Mouse (Mus musculus): ENCODE data around the gene Tnfsf8. TPM values are rescaled to one million over a fixed set of nuclear protein-coding genes. Genes with fewer than 3 reads are reported as not detected.

The Tnfsf8 gene
- polyA plus RNA-seq, 1 experiment from 2014 or later = not detected

DNA sequence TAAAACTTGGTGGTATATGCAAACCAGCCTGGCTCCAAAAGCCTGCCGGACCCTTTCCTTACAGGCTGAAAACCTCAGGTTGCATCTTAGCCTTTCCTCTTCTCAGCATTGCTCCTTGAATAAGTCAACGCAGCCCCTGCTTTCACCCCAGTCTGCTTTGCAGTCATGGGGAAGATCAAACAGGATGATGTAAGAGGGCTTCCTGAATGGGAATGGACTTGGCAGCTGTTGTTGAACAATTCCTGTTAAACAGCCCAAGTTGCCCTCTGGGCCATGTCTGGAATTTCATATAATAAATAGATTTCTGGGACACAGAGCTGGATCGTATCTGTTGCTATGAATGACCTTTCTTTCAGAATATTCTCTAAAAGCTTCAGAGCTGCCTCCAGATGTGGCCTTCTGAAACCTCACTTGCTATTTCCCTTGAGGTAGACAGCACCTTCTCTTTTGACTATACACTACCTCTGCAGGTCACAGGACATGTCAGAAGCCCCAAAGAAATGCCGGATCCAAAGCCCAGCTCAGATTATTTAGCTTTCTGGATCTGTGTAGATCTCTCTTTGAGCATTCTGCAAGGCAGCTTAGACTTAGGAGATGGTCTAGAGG is 1.0 kb upstream of the Tnfsf8 start:
- no peak for ATAC-seq
- Histone ChIP-seq H3K27ac (no peak overlapping the region), H3K9me3 (replicated peaks) (no peaks in the 10 kb centered on the region), H3K9ac (no peak overlapping the region), H3K4me2 (no peak overlapping the region), H3K27me3 (no peaks in the 10 kb centered on the region), H3K4me1 (no peaks in the 10 kb centered on the region), H3K4me3 (no peak overlapping the region), H3K36me3 (ENCODE audit: poor library complexity, severe bottlenecking) (no peaks in the 10 kb centered on the region)
- 84% methylated on average over 4 of the region's 4 CpGs for WGBS

DNA sequence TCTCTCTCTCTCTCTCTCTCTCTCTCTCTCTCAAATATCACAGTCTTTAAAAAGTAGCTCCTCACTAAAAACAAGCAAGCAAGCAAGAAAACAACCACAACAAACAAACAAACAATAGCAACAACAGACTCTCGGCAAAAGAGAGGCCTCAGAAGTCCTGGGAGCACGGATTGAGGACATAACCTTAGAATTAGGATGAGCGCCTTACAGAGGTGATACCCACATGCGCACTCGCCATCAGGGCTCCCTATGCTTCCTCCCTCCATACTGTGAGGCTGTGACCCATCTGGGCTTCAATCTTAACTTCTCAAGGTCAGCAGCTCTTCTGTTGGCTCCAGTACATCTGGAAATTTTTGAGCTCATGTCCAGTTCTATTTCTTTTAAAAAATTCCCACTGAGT is 911 bp downstream of the Tnfsf8 start:
- 84% methylated on average over 5 of the region's 5 CpGs for WGBS
- no peak overlapping the region for H3K4me3 ChIP-seq
- H3K27me3 ChIP-seq = no peaks in the 10 kb centered on the region
- H3K27ac ChIP-seq = no peak overlapping the region
- no peaks in the 10 kb centered on the region for H3K4me1 ChIP-seq
- H3K9ac ChIP-seq = no peak overlapping the region
- H3K4me2 ChIP-seq = no peak overlapping the region
- ATAC-seq = no peak
- H3K36me3 ChIP-seq (ENCODE audit: poor library complexity, severe bottlenecking) = no peaks in the 10 kb centered on the region
- no peaks in the 10 kb centered on the region for H3K9me3 ChIP-seq (replicated peaks)

DNA sequence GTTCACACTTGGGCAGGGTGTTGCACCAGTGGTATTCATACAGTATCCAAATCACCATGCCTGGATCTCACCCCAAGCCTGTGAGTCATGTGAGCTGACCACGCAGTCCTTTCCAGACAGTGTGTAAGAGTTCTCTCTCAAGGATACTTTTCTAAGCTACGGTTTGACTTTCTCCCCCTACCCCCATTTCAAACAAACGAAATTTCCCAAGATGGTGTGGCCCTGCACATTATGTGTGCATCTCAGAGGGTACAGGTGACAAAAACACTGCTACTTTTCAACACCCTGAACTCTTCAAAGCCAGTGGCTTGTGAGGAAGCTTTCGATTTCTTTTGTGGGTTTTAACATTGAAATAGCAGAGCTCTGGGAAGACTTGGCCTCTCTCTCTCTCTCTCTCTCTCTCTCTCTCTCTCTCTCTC is 1.4 kb downstream of the Tnfsf8 start:
- Histone ChIP-seq H3K4me2 (no peak overlapping the region), H3K27me3 (no peaks in the 10 kb centered on the region), H3K36me3 (ENCODE audit: poor library complexity, severe bottlenecking) (no peaks in the 10 kb centered on the region), H3K27ac (no peak overlapping the region), H3K4me3 (no peak overlapping the region), H3K9me3 (replicated peaks) (no peaks in the 10 kb centered on the region), H3K9ac (no peak overlapping the region), H3K4me1 (no peaks in the 10 kb centered on the region)
- ATAC-seq = no peak
- WGBS = 88% methylated on average over 4 of the region's 4 CpGs

DNA sequence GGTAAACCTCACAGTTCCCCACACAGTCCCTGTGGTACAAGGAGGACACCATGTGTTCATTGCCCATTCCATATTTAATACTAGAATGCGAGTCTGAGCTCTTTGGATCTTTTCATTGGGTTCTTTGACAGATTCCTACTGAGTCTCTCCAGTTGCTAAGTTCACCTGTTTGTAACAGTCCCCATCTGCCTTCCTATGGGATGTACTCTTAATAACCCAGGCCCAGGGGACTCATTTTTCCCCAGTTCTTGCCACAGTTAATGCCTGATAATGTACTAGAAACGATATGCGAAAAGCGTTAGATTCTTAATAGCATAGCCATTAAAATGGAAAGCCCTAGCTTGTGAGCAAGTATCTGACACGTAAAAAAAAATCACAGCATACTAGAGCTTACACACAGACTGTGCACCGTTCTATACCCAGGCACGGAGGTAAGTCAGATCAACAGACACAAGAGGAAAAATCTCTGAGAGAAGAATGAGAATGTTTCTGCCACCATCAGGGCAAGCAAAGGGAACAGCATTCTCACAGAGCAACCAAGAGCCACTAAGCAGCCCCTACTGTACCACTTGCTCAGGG is 2.4 kb downstream of the Tnfsf8 start:
- H3K27me3 ChIP-seq = no peaks in the 10 kb centered on the region
- H3K9ac ChIP-seq = no peak overlapping the region
- no peaks in the 10 kb centered on the region for H3K4me1 ChIP-seq
- H3K36me3 ChIP-seq (ENCODE audit: poor library complexity, severe bottlenecking) = no peaks in the 10 kb centered on the region
- WGBS = 88% methylated on average over 7 of the region's 7 CpGs
- H3K4me2 ChIP-seq = no peak overlapping the region
- H3K9me3 ChIP-seq (replicated peaks) = no peaks in the 10 kb centered on the region
- no peak overlapping the region for H3K4me3 ChIP-seq
- H3K27ac ChIP-seq = no peak overlapping the region
- ATAC-seq = peak; percentile 48; the same call in 1 of the 2 replicates

DNA sequence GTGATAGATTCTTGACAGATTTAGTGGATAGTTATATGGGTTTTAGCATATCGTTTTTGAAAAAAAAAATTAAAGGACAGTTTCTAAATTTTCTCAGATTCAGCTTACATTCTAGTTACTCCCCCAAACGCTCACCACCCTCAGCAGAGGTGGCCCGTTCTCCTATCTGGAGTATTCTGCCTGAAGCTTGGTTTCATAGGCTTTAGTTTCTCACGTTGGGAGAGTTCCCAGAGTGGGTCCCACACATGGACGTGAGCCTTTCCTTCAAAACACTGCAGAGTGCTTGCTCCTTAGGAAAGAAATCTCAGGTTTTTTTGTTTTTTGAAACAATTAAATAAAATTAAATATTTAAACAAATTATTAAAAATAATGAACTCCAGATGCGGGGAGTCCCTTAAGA is 4.4 kb downstream of the Tnfsf8 start:
- no peak for ATAC-seq
- H3K9ac ChIP-seq = no peak overlapping the region
- H3K27ac ChIP-seq = no peak overlapping the region
- no peaks in the 10 kb centered on the region for H3K9me3 ChIP-seq (replicated peaks)
- no peak overlapping the region for H3K4me2 ChIP-seq
- H3K4me3 ChIP-seq = no peak overlapping the region
- no peaks in the 10 kb centered on the region for H3K27me3 ChIP-seq
- no peaks in the 10 kb centered on the region for H3K4me1 ChIP-seq
- no peaks in the 10 kb centered on the region for H3K36me3 ChIP-seq (ENCODE audit: poor library complexity, severe bottlenecking)
- 88% methylated on average over 6 of the region's 6 CpGs for WGBS

DNA sequence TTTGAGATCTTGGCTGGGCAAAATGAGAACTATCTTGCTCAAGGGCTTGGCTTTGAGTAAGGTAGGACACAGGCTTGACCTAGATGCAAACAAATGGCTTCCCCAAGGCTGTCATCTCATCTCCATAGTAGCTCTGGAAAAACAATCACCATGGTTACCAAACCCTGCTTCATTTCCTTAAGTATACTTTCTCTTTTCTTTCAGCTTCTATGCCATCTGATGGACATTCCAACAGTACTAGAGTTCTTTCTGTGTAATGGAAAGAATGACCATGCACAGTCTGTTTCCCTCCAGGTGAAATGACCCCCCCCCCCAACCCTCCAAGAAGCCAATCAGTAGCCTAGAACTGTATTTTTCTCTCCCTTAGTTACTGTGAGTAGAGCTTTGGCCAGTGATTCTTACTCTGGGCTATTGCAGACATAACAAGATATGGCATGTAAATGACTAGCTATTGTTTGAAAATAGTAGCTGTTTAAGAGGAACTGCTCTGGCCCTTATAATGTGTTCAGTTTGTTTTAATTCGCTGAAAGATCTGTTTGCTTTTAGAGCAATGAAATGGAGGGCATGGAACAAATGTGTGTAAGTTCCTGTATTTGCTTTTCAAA is 7.3 kb downstream of the Tnfsf8 start:
- no peaks in the 10 kb centered on the region for H3K9me3 ChIP-seq (replicated peaks)
- H3K36me3 ChIP-seq (ENCODE audit: poor library complexity, severe bottlenecking) = no peaks in the 10 kb centered on the region
- H3K4me1 ChIP-seq = no peaks in the 10 kb centered on the region
- no peak for ATAC-seq
- WGBS = 85% methylated on average over 1 of the region's 1 CpGs
- no peak overlapping the region for H3K4me2 ChIP-seq
- H3K27ac ChIP-seq = no peak overlapping the region
- H3K27me3 ChIP-seq = no peaks in the 10 kb centered on the region
- no peak overlapping the region for H3K9ac ChIP-seq
- H3K4me3 ChIP-seq = no peak overlapping the region

DNA sequence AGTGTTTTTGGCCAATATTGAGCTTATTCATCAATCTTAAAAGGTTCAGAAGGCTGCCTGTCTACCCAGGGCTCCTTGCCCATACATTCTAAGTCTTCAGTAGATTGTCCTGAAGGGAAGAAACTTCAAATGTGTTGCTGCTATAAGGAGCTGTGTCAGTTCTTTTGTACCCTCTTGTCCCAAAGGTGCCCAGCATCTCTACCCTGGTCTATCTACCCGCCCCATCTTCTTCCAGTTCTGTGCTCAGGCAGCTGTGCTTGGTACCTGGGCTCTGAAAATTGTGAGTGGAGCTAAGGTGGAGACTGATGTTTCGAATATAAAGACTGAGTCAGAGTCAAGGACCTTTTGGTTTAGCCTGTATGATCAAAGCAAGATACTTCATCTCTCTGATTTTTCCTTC is 11.1 kb downstream of the Tnfsf8 start:
- H3K4me1 ChIP-seq = no peaks in the 10 kb centered on the region
- H3K27me3 ChIP-seq = no peaks in the 10 kb centered on the region
- H3K4me2 ChIP-seq = no peak overlapping the region
- no peak overlapping the region for H3K9ac ChIP-seq
- no peaks in the 10 kb centered on the region for H3K9me3 ChIP-seq (replicated peaks)
- 87% methylated on average over 2 of the region's 2 CpGs for WGBS
- ATAC-seq = no peak
- H3K27ac ChIP-seq = no peak overlapping the region
- H3K4me3 ChIP-seq = no peak overlapping the region
- no peaks in the 10 kb centered on the region for H3K36me3 ChIP-seq (ENCODE audit: poor library complexity, severe bottlenecking)

DNA sequence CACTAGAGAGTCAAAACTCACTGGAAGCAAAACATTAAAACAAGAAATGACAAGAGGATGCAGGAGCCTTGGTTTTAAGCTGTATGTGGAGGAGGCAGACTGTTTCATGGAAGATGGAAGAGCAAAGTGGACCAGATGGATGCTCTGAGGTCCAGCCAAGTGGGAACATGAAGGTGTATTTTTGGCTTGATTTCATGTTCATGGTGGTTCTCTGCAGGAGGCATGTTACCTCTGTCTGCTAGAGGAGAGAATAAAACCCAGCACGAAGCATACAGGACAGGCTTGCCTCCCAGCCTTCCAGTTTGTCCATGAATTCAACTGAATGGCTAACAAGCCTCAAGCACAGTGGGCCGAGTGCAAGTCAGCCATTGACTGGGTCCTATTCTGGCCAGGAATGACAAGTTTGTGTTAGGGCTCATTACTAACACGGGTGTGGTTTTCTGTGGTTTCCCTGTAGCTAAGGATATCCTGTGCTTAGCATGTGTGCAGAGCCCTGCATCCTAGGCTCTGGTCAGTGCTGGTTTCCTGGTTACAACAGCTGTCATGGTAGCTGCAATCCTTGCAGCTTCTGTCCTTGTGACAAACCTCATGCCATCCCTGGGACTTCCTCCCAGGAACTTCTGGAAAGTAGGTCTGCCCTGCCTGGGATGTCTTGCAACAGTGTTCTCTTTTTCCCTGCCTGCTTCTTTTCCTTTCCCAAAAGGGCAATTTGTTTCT is 14.1 kb downstream of the Tnfsf8 start:
- H3K9me3 ChIP-seq (replicated peaks) = no peaks in the 10 kb centered on the region
- no peaks in the 10 kb centered on the region for H3K27me3 ChIP-seq
- H3K27ac ChIP-seq = no peak overlapping the region
- no peak for ATAC-seq
- no peaks in the 10 kb centered on the region for H3K36me3 ChIP-seq (ENCODE audit: poor library complexity, severe bottlenecking)
- 70% methylated on average over 3 of the region's 3 CpGs for WGBS
- no peak overlapping the region for H3K9ac ChIP-seq
- no peak overlapping the region for H3K4me2 ChIP-seq
- H3K4me3 ChIP-seq = no peak overlapping the region
- H3K4me1 ChIP-seq = no peaks in the 10 kb centered on the region

DNA sequence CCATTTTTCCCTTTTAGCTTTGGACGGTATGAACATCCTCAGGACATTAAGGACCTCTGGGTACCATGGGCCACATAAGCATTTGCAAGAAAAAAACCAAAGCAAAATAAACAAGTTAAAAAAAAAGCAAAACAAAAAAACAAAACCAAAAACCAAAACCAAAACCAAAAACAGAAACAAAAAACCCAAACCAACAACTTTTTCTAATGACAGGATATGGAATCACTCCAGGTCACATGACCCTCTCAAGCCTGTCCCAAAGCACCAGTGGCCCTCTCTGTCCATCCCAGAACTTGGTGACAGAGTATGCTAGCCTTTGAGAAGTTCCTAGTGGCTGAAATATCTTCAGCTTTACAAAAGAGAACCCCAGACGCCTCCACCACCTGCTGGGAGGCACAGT is 15.4 kb downstream of the Tnfsf8 start:
- no peak overlapping the region for H3K4me2 ChIP-seq
- WGBS = 73% methylated on average over 2 of the region's 2 CpGs
- ATAC-seq = no peak
- no peak overlapping the region for H3K9ac ChIP-seq
- H3K9me3 ChIP-seq (replicated peaks) = no peaks in the 10 kb centered on the region
- no peak overlapping the region for H3K4me3 ChIP-seq
- H3K27ac ChIP-seq = no peak overlapping the region
- no peaks in the 10 kb centered on the region for H3K36me3 ChIP-seq (ENCODE audit: poor library complexity, severe bottlenecking)
- no peaks in the 10 kb centered on the region for H3K4me1 ChIP-seq
- no peaks in the 10 kb centered on the region for H3K27me3 ChIP-seq

DNA sequence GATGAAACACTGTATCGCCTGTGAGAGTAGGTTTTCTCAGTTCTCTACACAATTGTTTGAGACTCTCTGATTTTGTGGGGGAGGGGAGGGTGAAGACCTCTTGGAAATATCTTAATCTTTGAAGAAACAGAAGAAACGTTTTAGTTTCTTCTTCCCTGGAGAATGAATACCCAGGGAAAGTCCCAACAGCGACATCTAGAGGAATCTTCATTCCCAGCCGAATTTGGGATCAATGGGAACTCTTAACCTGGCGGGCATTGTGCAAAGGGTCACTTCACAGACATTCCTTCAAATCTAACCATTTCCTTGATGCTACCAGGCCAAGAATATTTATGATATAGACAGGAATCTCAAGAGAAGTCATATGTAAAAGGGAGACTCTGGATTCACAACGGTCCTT is 17.2 kb downstream of the Tnfsf8 start:
- Histone ChIP-seq H3K27ac (no peak overlapping the region), H3K4me1 (no peaks in the 10 kb centered on the region), H3K4me3 (no peak overlapping the region), H3K4me2 (no peak overlapping the region), H3K9me3 (replicated peaks) (no peaks in the 10 kb centered on the region), H3K36me3 (ENCODE audit: poor library complexity, severe bottlenecking) (no peaks in the 10 kb centered on the region), H3K27me3 (no peaks in the 10 kb centered on the region), H3K9ac (no peak overlapping the region)
- WGBS = 24% methylated on average over 6 of the region's 6 CpGs
- 0 out of 2 replicates have a peak, but pooled peaks have one; percentile 13 for ATAC-seq

DNA sequence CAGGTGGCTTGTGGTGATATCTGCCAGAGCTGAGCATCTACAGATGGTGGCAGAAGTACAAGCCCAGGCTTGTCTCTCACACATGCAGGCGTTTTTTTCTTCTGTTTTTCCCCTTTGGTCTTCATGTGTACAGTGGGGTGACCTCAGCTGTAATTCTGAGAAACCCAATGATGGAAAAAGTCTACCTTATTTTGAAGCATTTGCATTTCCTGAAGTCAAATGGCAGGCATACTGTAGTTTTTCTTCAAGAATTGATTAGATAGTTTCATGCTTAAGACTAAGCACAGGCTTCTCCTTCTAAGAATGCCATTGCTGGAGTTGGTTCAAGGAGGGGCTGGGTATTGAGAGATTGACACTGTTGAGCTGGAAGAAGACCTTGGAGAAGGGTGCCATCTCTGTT is 18.9 kb downstream of the Tnfsf8 start:
- H3K9ac ChIP-seq = no peak overlapping the region
- no peak overlapping the region for H3K27ac ChIP-seq
- no peaks in the 10 kb centered on the region for H3K36me3 ChIP-seq (ENCODE audit: poor library complexity, severe bottlenecking)
- ATAC-seq = no peak
- H3K4me2 ChIP-seq = no peak overlapping the region
- no peaks in the 10 kb centered on the region for H3K4me1 ChIP-seq
- 86% methylated on average over 1 of the region's 1 CpGs for WGBS
- H3K27me3 ChIP-seq = no peaks in the 10 kb centered on the region
- H3K9me3 ChIP-seq (replicated peaks) = no peaks in the 10 kb centered on the region
- H3K4me3 ChIP-seq = no peak overlapping the region

DNA sequence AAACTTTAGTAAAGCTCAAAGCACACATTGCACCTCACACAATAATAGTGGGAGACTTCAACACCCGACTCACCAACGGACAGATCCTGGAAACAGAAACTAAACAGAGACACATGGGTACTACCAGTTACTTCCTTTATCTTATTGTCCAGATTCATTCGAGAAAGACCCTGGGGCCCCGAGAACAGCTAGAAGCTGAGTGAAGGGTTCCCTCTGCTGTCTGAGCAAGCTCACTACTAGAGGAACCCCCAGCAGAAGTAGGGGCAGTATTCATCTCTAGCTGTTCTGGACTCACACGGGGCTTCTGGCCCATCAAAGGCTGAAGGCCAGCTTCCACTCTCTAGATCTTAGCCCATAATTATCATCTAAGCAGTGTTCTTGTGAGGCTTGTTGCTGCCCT is 20.7 kb downstream of the Tnfsf8 start:
- WGBS = 51% methylated on average over 5 of the region's 5 CpGs
- no peak overlapping the region for H3K4me3 ChIP-seq
- no peak for ATAC-seq
- H3K4me1 ChIP-seq = no peaks in the 10 kb centered on the region
- H3K9me3 ChIP-seq (replicated peaks) = no peaks in the 10 kb centered on the region
- no peak overlapping the region for H3K4me2 ChIP-seq
- H3K9ac ChIP-seq = no peak overlapping the region
- no peaks in the 10 kb centered on the region for H3K27me3 ChIP-seq
- no peak overlapping the region for H3K27ac ChIP-seq
- H3K36me3 ChIP-seq (ENCODE audit: poor library complexity, severe bottlenecking) = no peaks in the 10 kb centered on the region

Data from forebrain, embryonic 13.5 days (tissue).